Comparison of ENCODE assay signal across 15 mouse cellular contexts in genomic region chr17:5711861-5712260, GRCm38 (mm10).
"Had no signal": no experiment of that assay in that cellular context is flagged by ENCODE, and none has a peak within 500 bp of the region (broad histone marks: within the 10 kb centered on the region; RNA-seq: fewer than 3 reads in every experiment).

No protein-coding gene starts in this region.

- H3K4me3 ChIP-seq: intestine, embryonic 15.5 days; limb, embryonic 10.5 days; liver, embryonic 15.5 days; midbrain, embryonic 15.5 days; neural tube, embryonic 12.5 days had no signal

- H3K27ac ChIP-seq: intestine, embryonic 15.5 days; limb, embryonic 10.5 days; liver, embryonic 15.5 days; midbrain, embryonic 15.5 days; neural tube, embryonic 12.5 days had no signal

- DNase-seq: kidney, adult 18-20 months; kidney, postnatal 10 days; kidney, postnatal 4 days; lung, adult 2 months; lung, postnatal 10 days; lung, postnatal 4 days; right cerebral cortex, postnatal 4 days; spleen, adult 18-20 months; thymus, adult 2 months; thymus, postnatal 25 days had no signal

- H3K4me1 ChIP-seq: intestine, embryonic 15.5 days; liver, embryonic 15.5 days had no signal
